Mouse (Mus musculus) limb, embryonic 15.5 days (tissue): ENCODE measurements at regions not wholly inside any gene's neighbourhood (a gene's known extent, or its start where the extent isn't known, plus 50 kb on each side); places are given as distances from the start of the nearest gene placed in this dataset.

Experiments
- ATAC-seq: fragments of 200-750 bp; cut with Nextera tagmentation; 2 replicates; pipeline ENCODE4 v1.8.0; 2017; ENCODE audit warnings: low read depth, moderate TSS enrichment; ENCODE audit not compliant: insufficient number of reproducible peaks, low FRiP score, low TSS enrichment
- H3K27ac ChIP-seq: fragments of 300-500 bp; sonication (generic); 2 replicates; pipeline ENCODE4 v1.5.1; 2015; ENCODE audit warnings: moderate library complexity, mild to moderate bottlenecking, inconsistent platforms
- H3K27me3 ChIP-seq: fragments of 300-500 bp; sonication (generic); 2 replicates; pipeline ENCODE4 v1.6.1; 2015; ENCODE audit warnings: inconsistent platforms
- H3K36me3 ChIP-seq: fragments of 300-500 bp; sonication (generic); 2 replicates; pipeline ENCODE4 v1.6.1; 2015; ENCODE audit warnings: inconsistent platforms
- H3K4me1 ChIP-seq: fragments of 300-500 bp; sonication (generic); 2 replicates; pipeline ENCODE4 v1.6.1; 2015; ENCODE audit warnings: inconsistent platforms
- H3K4me2 ChIP-seq: fragments of 300-500 bp; sonication (generic); 2 replicates; pipeline ENCODE4 v1.6.1; 2015; ENCODE audit warnings: mild to moderate bottlenecking, inconsistent platforms
- H3K4me3 ChIP-seq: fragments of 300-500 bp; sonication (generic); 2 replicates; pipeline ENCODE4 v1.5.1; 2015; ENCODE audit warnings: mild to moderate bottlenecking, inconsistent platforms
- H3K9ac ChIP-seq: fragments of 300-500 bp; sonication (generic); 2 replicates; pipeline ENCODE4 v1.6.1; 2015; ENCODE audit warnings: inconsistent platforms
- H3K9me3 ChIP-seq: fragments of 300-500 bp; sonication (generic); 2 replicates; pipeline ENCODE4 v1.6.1; 2016; ENCODE audit warnings: inconsistent platforms
- WGBS: fragments of 180-500 bp; shearing (Covaris S2); methylation state at CpG from one replicate; pipeline ENCODE4 v1.1.7; 2015; 5-methylcytosine and 5-hydroxymethylcytosine counted together

DNA sequence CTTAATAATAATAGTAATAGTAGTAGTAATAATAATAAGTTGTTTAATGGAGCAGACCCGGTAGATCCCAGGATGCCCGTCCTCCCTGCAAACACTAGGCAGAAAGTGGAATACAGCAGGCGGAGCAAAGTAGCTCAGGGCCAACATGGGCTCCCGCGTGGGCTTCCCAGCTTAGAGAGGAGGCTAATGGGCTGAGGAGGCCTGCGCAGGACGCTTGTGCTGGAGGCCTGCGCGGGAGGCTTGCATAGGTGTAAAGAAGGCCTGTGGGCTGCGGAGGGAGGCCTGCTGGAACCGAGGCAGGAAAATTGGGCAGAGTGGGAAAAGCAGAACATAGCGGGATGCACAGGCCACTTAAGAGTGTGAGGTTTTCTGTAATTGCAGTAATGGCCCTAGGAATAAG, 365.4 kb downstream of the Etnk1 start:
- no peak overlapping the region for H3K4me3 ChIP-seq
- WGBS = 80% methylated on average over 12 of the region's 12 CpGs
- H3K27ac ChIP-seq = peak overlapping the region; percentile 79

DNA sequence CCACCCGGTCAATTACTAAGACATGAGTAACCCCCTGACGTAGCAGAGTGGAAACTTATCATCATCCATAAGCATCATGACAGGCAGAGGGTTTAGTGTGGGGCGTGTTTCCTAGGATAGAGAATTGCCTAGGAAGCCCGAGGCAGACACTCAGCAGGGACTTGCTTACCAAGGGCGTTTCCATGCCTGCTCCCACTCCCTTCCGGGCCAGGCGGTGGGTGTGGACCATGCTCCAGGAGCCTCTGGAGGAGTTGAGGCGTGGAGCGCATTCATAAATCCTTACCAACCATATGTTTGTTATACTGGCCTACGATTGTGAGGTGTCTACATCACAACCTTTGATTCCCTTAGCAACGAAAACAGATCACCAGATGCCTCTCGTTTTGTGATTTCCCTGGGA, 368.2 kb downstream of the Etnk1 start:
- H3K27ac ChIP-seq = no peak overlapping the region
- ATAC-seq = 0 out of 2 replicates have a peak, but pooled peaks have one; percentile 15
- H3K36me3 ChIP-seq = no peaks in the 10 kb centered on the region
- no peaks in the 10 kb centered on the region for H3K27me3 ChIP-seq
- H3K4me1 ChIP-seq = peaks cover 24% of the 10 kb centered on the region; the same call in 1 of the 2 replicates
- no peak overlapping the region for H3K4me3 ChIP-seq
- no peaks in the 10 kb centered on the region for H3K9me3 ChIP-seq
- no peak overlapping the region for H3K9ac ChIP-seq
- WGBS = 51% methylated on average over 12 of the region's 12 CpGs
- H3K4me2 ChIP-seq = no peak overlapping the region

More for the DNA sequence above, 365.4 kb downstream of the Etnk1 start:
- no peak overlapping the region for H3K9ac ChIP-seq
- H3K4me2 ChIP-seq = no peak overlapping the region
- no peaks in the 10 kb centered on the region for H3K27me3 ChIP-seq
- no peaks in the 10 kb centered on the region for H3K9me3 ChIP-seq
- H3K4me1 ChIP-seq = peaks cover 24% of the 10 kb centered on the region; the same call in 1 of the 2 replicates
- no peak for ATAC-seq
- no peaks in the 10 kb centered on the region for H3K36me3 ChIP-seq

DNA sequence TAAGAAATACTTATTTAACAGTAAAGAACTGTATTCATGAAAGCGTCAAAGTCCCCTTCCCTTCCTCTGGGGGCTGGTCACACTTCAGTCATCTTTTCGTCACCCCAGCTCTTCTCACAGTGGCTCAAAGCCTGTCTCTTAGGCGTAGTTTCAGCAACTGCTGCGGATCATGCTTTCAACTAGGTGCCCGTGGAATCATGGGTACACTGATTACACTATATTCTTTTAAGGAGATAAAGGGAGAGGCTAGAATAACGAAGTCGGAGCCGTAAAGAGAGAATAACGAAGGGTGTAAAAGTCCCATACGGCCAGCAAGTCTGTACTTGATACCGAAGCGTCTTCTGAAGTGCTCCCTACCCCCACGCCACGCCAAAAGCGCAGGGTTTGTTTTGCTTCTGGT, 368.7 kb downstream of the Etnk1 start:
- WGBS = 69% methylated on average over 15 of the region's 15 CpGs
- ATAC-seq = no peak
- Histone ChIP-seq H3K4me3 (no peak overlapping the region), H3K27ac (peak overlapping the region; percentile 19; the same call in 1 of the 2 replicates), H3K4me1 (peaks cover 21% of the 10 kb centered on the region; the same call in 1 of the 2 replicates), H3K36me3 (no peaks in the 10 kb centered on the region), H3K4me2 (no peak overlapping the region), H3K9ac (no peak overlapping the region), H3K27me3 (no peaks in the 10 kb centered on the region), H3K9me3 (no peaks in the 10 kb centered on the region)

DNA sequence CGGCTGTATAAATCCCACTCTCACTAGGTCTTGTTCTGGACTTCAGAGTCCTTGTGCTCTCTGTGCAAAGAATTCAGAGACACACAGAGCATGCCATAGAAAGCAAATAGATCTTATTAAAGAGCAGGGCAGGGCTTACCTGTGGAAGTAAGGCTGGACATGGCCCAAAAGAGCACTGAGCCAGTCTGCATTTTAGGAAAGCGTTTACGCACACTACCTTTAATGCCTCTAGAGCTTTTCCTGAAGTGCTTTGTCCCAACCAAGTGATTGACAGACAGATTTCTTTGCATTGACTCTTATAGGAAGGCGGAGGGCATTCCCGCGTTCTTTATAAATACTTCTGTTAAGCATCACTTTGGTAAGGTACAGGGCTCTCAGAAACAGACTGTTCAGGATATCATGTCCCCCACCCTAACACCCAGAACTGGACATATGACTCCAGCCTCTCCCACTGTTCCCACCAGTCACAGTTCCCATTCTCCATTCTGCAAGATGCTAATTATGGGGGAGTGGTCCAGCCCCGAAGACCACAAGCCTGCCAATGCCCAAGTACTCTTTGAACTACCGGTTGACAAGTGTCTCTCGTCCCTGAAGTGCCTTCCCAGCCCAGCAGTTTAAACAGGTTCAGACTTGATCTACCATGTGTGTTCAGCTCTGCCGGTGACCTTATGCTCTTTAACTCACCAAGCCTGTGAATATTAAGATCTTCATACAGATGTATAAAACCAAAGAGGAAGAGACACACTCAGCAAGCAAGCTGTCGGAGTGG, 369.7 kb downstream of the Etnk1 start:
- WGBS = 80% methylated on average over 11 of the region's 11 CpGs
- no peak overlapping the region for H3K9ac ChIP-seq
- H3K9me3 ChIP-seq = no peaks in the 10 kb centered on the region
- peaks cover 12% of the 10 kb centered on the region; the same call in 1 of the 2 replicates for H3K4me1 ChIP-seq
- no peak overlapping the region for H3K4me3 ChIP-seq
- no peaks in the 10 kb centered on the region for H3K27me3 ChIP-seq
- ATAC-seq = no peak
- H3K27ac ChIP-seq = peak overlapping the region; percentile 19; the same call in 1 of the 2 replicates
- H3K4me2 ChIP-seq = no peak overlapping the region
- H3K36me3 ChIP-seq = no peaks in the 10 kb centered on the region

DNA sequence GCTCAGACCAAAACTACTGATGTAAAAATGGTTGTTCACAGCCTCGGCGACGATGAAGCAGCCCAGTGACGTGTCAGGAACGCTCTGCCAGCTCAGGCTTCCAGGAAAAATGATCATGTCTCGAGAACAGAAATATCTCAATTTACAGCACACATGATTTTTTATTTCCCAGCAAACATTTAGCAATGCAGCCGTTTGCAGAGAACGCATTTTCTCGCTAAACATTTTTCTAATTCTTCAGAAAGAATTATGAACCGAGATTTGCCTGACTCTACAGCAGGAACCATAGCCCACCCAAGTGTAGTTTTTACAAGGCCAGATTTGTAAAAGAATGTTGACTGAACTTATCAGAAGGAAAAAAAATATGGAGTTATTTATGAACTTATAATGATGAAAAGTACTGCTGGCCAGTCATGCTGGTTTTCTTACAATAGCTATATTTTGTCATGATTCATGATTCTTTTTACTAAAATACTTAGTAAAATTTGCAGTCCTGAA, 380.4 kb downstream of the Etnk1 start:
- Histone ChIP-seq H3K4me1 (no peaks in the 10 kb centered on the region), H3K9me3 (no peaks in the 10 kb centered on the region), H3K27ac (peak overlapping the region; percentile 11; the same call in 1 of the 2 replicates), H3K9ac (no peak overlapping the region), H3K4me3 (no peak overlapping the region), H3K36me3 (no peaks in the 10 kb centered on the region), H3K4me2 (no peak overlapping the region), H3K27me3 (no peaks in the 10 kb centered on the region)
- WGBS = 47% methylated on average over 10 of the region's 10 CpGs
- ATAC-seq = no peak

DNA sequence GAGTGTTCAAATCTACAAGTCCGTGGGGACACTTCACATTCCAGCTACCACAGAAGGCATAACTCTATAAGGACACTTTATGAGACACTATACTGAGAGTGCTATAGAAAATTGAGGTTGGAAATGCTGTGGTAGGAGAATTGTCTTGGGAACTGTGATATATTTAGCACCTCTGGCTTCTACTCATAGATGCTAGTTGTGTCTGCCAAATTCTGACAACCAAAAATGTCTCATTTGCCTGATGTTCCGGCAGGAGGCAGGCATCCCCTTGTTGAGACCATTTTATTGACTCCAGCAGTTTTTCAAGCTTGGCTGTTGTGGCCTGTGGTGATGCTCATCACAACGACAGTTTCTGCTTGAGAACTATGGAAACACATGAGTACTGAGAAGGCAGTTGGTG, 387.9 kb downstream of the Etnk1 start:
- no peaks in the 10 kb centered on the region for H3K9me3 ChIP-seq
- WGBS = 63% methylated on average over 3 of the region's 3 CpGs
- no peaks in the 10 kb centered on the region for H3K36me3 ChIP-seq

DNA sequence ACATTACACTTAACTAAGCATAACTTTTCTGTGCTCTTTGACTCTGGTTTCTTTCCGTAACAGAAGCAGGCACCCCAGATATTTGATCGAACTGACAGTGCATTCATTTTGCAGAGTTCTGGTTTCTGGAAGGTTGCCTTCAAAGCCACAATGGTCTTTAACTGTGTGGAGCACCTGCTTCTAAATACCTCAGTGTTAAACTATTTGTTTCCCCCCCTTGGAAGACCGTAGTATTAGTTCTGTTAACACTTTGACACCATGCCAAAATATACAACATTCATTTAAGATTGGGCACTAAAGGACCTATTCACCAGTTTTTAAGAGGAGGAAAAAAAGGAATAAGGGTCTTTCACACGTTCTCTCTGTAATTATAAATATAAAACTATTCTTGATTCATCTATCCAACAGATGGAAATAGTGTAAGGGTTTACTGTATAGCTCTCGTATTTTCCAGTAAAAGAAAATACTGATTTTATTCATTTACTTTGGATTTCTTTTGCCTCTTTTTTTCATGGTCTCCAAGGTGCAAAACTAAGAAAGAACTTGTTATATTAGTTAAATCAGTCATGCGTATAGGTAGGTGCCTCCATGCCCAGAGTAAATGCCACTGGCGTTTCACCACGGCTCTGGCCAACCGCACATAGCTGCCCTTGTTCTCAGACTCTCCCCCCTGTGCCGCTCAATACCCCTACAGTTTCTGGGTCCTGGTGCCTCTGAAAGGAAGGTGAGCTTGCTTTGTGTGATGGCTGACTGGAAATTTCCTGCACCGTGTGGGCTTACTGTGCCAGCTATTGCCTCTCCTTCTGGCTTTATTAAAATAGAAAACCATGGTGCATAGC, 391.2 kb downstream of the Etnk1 start:
- Histone ChIP-seq H3K27ac (peak overlapping the region; percentile 85), H3K4me3 (no peak overlapping the region), H3K27me3 (no peaks in the 10 kb centered on the region), H3K36me3 (no peaks in the 10 kb centered on the region), H3K9me3 (no peaks in the 10 kb centered on the region), H3K9ac (no peak overlapping the region), H3K4me1 (no peaks in the 10 kb centered on the region), H3K4me2 (no peak overlapping the region)
- ATAC-seq = peak; percentile 89
- 61% methylated on average over 11 of the region's 11 CpGs for WGBS

More for the DNA sequence above, 387.9 kb downstream of the Etnk1 start:
- Histone ChIP-seq H3K27me3 (no peaks in the 10 kb centered on the region), H3K4me3 (no peak overlapping the region), H3K4me1 (no peaks in the 10 kb centered on the region), H3K4me2 (no peak overlapping the region), H3K27ac (no peak overlapping the region), H3K9ac (no peak overlapping the region)
- ATAC-seq = no peak

DNA sequence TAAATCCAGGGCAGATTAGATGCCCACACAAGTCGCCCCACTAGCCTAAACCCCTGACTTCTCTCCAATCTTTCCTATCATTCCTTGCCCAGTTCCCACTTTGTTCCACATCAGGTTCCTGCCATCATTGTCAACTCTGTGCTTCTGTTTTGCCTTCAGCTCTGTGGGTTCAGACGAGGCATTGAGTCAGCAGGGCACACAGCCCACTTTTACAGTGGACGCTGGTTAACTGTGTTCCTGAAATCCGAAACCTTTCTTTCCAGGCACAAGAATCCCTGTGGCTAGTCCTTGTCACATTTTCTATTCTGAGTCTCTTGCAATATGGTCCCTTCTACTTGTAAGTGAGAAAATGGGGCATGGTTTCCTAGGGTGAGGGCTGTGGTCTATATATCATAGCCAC, 392.3 kb downstream of the Etnk1 start:
- 44% methylated on average over 4 of the region's 4 CpGs for WGBS
- H3K9me3 ChIP-seq = no peaks in the 10 kb centered on the region
- no peaks in the 10 kb centered on the region for H3K36me3 ChIP-seq
- no peaks in the 10 kb centered on the region for H3K4me1 ChIP-seq
- H3K4me3 ChIP-seq = no peak overlapping the region
- no peaks in the 10 kb centered on the region for H3K27me3 ChIP-seq
- no peak overlapping the region for H3K4me2 ChIP-seq
- no peak for ATAC-seq
- peak overlapping the region; percentile 85 for H3K27ac ChIP-seq
- H3K9ac ChIP-seq = no peak overlapping the region

DNA sequence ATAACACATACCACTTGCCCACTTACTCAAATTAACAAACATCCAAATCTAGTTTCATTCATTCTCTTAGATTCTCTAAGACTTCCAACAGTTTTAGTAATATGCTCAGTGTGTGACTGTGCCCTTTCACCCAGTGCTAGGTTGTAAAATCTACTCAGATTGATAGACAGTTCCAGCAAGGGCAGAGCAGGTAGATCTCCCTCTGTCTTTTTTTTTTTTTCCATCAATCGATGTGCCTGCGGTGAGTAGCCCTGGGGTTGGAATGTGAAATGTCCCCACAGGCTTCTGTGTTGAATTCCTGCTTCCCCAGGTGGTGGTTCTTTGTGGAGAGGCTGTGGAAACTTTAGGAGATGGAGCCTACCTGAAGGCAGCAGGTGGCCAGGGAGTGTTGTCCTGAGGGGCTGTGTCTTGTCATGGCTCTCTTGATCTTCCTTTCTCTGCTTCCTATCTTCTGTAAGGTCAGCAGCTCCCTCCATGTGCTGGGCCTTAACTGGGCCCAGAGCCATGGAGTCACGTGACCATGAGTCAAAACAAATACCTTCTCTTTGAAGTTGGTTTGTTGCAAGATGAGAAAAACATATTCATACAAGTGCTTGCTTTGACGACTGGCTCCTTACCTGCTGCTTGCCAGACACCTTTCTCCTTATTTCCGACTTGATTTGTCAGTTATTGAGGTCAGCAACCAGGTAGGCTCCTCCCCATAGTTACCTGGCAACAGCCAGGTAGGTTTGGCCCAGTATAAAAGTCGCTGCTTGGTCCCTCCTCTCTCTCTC, 394.5 kb downstream of the Etnk1 start:
- no peak overlapping the region for H3K9ac ChIP-seq
- H3K4me1 ChIP-seq = no peaks in the 10 kb centered on the region
- H3K36me3 ChIP-seq = no peaks in the 10 kb centered on the region
- H3K27me3 ChIP-seq = no peaks in the 10 kb centered on the region
- H3K4me3 ChIP-seq = no peak overlapping the region
- no peak for ATAC-seq
- H3K27ac ChIP-seq = no peak overlapping the region
- H3K4me2 ChIP-seq = no peak overlapping the region
- WGBS = 62% methylated on average over 6 of the region's 6 CpGs
- H3K9me3 ChIP-seq = no peaks in the 10 kb centered on the region

DNA sequence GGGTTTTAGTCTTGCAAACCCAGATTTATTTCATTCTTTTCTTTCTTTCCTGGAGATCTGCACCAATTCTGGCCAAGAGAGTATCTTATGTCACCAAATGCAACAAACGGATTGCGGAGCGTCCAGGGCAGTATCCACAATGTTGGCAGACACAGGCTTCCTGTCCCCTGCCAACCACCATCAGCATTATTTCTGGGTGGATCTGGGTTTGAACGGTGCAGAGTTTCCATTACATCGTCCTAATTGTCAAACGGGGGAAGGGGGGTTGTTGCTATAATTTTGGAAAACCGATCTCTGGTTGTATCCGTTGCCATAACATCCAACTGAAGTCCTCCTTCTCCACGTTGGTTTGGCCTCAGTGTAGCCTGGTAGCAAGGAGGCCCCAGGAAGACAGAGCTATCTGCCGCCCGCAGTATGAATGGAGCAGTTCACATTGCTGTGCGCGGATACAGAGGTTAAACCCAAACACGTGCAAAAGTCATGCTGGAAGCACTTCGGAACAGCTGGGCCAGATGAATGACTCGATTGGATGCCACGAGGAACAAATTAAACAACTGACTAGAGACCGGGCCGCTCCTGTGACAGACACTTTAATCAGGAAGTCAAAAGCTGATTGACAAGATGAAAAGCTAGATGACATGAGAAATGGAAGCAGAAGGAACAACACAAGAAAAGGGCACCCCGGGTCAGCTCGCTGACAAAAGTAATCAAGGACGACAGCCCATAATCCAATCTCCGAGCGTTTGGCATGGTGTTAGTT, 404.5 kb downstream of the Etnk1 start:
- Histone ChIP-seq H3K4me3 (no peak overlapping the region), H3K27me3 (no peaks in the 10 kb centered on the region), H3K9ac (no peak overlapping the region), H3K36me3 (no peaks in the 10 kb centered on the region), H3K4me2 (no peak overlapping the region), H3K9me3 (no peaks in the 10 kb centered on the region), H3K27ac (no peak overlapping the region), H3K4me1 (no peaks in the 10 kb centered on the region)
- WGBS = 68% methylated on average over 24 of the region's 24 CpGs
- ATAC-seq = no peak

DNA sequence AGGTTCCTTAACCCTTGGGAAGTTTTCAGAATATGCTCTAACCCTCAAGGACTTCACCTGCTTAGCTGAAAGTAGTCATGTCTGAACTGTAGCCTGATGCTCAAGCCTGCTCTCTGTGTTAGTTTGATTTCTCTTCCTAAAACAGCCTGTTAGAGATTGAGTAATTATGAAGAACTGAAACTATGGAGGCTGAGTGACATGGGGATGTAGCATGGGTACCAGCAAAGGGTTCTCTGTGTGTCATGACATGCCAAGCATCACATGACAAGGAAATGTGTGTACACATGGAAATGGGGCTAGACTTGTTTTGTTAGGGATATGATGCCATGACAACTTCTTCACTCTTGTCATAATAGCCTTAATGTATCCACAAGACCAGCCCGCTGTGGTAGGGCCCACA, 412.2 kb downstream of the Etnk1 start:
- H3K27me3 ChIP-seq = no peaks in the 10 kb centered on the region
- no peak overlapping the region for H3K4me3 ChIP-seq
- H3K9me3 ChIP-seq = no peaks in the 10 kb centered on the region
- H3K9ac ChIP-seq = no peak overlapping the region
- H3K27ac ChIP-seq = no peak overlapping the region
- no peak for ATAC-seq
- no peaks in the 10 kb centered on the region for H3K36me3 ChIP-seq
- WGBS = 81% methylated on average over 1 of the region's 1 CpGs
- H3K4me2 ChIP-seq = no peak overlapping the region
- H3K4me1 ChIP-seq = no peaks in the 10 kb centered on the region
